Mouse (Mus musculus): Measurements from ENCODE around the gene Th. TPM values are rescaled to one million over a fixed set of nuclear protein-coding genes. Genes with fewer than 3 reads are reported as not detected.

Th gene
- polyA plus RNA-seq, 1 experiment from 2014 or later, result 1.7 TPM

- ATAC-seq (ENCODE audit: low read depth), result no peak
- WGBS, result 58% methylated on average over 2 of the region's 2 CpGs
- Histone ChIP-seq H3K36me3 (ENCODE audit: control insufficient read depth, insufficient read depth, low read length) (no peaks in the 10 kb centered on the region), H3K4me1 (ENCODE audit: control insufficient read depth, insufficient read depth, low read length) (no peaks in the 10 kb centered on the region), H3K4me2 (ENCODE audit: low read depth, low read length) (no peak overlapping the region), H3K4me3 (ENCODE audit: low read depth, low read length) (no peak overlapping the region), H3K9ac (replicated peaks; ENCODE audit: low read depth, low read length) (no peak overlapping the region), H3K27ac (ENCODE audit: low read depth, low read length) (no peak overlapping the region), H3K9me3 (ENCODE audit: control insufficient read depth, low read length) (no peaks in the 10 kb centered on the region), H3K27me3 (ENCODE audit: control insufficient read depth, insufficient read depth, low read length) (no peaks in the 10 kb centered on the region)
Observed at GRCm38 (mm10) chr7:142909622-142910021, 21.3 kb downstream of the Th start.

DNA sequence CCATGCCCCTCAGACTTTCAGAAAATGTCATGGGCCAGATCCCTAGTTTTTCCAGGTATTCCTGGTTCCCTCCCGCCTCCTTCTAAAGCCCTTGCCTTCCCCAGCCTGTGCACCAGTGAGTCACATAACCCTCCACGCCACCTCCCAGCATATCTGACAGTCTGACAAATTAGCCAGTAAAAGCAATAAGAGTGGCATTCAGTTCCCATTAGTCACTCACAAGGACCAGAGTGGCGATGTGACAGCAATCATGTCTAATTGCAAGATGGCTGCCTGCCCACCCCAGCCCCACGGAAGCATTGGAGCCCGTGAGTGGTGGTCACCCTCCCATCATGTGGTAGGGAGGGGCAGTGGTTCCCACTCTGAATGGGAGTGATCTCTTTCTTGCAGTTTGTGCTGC is 25.3 kb downstream of the Th start:
- Histone ChIP-seq H3K27ac (ENCODE audit: low read depth, low read length) (0 out of 2 replicates have a peak overlapping the region, but pooled peaks have one; percentile 18), H3K4me1 (ENCODE audit: control insufficient read depth, insufficient read depth, low read length) (peaks cover 4% of the 10 kb centered on the region; the same call in 1 of the 2 replicates), H3K4me2 (ENCODE audit: low read depth, low read length) (no peak overlapping the region), H3K9ac (replicated peaks; ENCODE audit: low read depth, low read length) (no peak overlapping the region), H3K9me3 (ENCODE audit: control insufficient read depth, low read length) (no peaks in the 10 kb centered on the region), H3K4me3 (ENCODE audit: low read depth, low read length) (no peak overlapping the region), H3K36me3 (ENCODE audit: control insufficient read depth, insufficient read depth, low read length) (no peaks in the 10 kb centered on the region), H3K27me3 (ENCODE audit: control insufficient read depth, insufficient read depth, low read length) (no peaks in the 10 kb centered on the region)
- peak; percentile 6; the same call in 1 of the 2 replicates for ATAC-seq (ENCODE audit: low read depth)
- whole genome bisulfite sequencing, result 43% methylated on average over 5 of the region's 5 CpGs

- no peaks in the 10 kb centered on the region for H3K27me3 ChIP-seq (ENCODE audit: control insufficient read depth, insufficient read depth, low read length)
- H3K4me2 ChIP-seq (ENCODE audit: low read depth, low read length), result no peak overlapping the region
- ATAC-seq (ENCODE audit: low read depth), result no peak
- no peaks in the 10 kb centered on the region for H3K9me3 ChIP-seq (ENCODE audit: control insufficient read depth, low read length)
- H3K9ac ChIP-seq (replicated peaks; ENCODE audit: low read depth, low read length), result no peak overlapping the region
- WGBS, result 22% methylated on average over 7 of the region's 7 CpGs
- H3K4me3 ChIP-seq (ENCODE audit: low read depth, low read length), result no peak overlapping the region
- H3K4me1 ChIP-seq (ENCODE audit: control insufficient read depth, insufficient read depth, low read length), result peaks cover 4% of the 10 kb centered on the region; the same call in 1 of the 2 replicates
- H3K36me3 ChIP-seq (ENCODE audit: control insufficient read depth, insufficient read depth, low read length), result no peaks in the 10 kb centered on the region
- H3K27ac ChIP-seq (ENCODE audit: low read depth, low read length), result no peak overlapping the region
Observed at GRCm38 (mm10) chr7:142904331-142904730, 26.6 kb downstream of the Th start.

DNA sequence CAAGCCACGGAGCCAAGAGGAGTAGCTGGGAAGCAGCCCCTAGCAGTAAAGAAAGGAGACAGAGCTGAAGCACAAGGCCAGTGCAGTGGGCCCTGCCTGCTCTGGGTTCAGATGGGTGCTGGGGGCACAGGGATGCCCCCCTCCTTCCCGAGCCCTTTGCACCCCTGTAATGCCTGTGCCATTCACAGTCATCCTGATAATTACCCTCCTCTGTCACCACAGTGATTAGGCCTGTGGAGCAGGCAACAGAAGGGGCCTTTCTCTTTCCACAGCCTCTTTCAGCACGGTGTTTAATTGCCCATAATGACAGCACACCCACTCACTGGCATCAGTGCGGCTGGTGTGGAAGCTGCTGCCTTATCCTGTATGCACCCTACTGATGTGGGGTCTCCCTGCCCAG is 28.0 kb downstream of the Th start:
- WGBS, result 9% methylated on average over 4 of the region's 4 CpGs
- Histone ChIP-seq H3K36me3 (ENCODE audit: control insufficient read depth, insufficient read depth, low read length) (no peaks in the 10 kb centered on the region), H3K27me3 (ENCODE audit: control insufficient read depth, insufficient read depth, low read length) (no peaks in the 10 kb centered on the region), H3K9me3 (ENCODE audit: control insufficient read depth, low read length) (no peaks in the 10 kb centered on the region), H3K27ac (ENCODE audit: low read depth, low read length) (peak overlapping the region; percentile 68), H3K4me3 (ENCODE audit: low read depth, low read length) (no peak overlapping the region), H3K4me2 (ENCODE audit: low read depth, low read length) (no peak overlapping the region), H3K4me1 (ENCODE audit: control insufficient read depth, insufficient read depth, low read length) (peaks cover 4% of the 10 kb centered on the region; the same call in 1 of the 2 replicates), H3K9ac (replicated peaks; ENCODE audit: low read depth, low read length) (no peak overlapping the region)
- ATAC-seq (ENCODE audit: low read depth), result peak; percentile 80; the same call in 1 of the 2 replicates

DNA sequence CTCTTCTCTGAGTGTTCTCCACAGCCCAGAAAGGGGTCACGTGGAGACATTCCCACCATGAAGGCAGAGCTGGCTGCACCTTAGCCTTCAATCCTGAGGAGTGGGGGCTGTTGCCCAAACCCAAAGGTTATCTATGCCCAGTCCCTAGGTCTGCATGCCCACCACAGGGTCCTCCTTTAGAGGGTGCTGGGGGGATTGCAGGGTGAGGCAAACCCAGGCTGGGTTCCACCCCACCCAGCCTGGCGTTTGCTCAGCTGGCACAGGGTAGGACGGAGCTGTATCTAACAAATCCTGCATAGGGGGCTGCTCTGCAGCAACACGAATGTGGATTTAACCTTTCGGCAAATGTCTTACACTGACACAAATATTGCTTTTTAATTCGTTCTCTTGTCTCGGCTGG is 29.2 kb downstream of the Th start:
- H3K4me1 ChIP-seq (ENCODE audit: control insufficient read depth, insufficient read depth, low read length), result peaks cover 4% of the 10 kb centered on the region; the same call in 1 of the 2 replicates
- H3K9ac ChIP-seq (replicated peaks; ENCODE audit: low read depth, low read length), result no peak overlapping the region
- 64% methylated on average over 7 of the region's 7 CpGs for WGBS
- no peak overlapping the region for H3K4me2 ChIP-seq (ENCODE audit: low read depth, low read length)
- H3K27ac ChIP-seq (ENCODE audit: low read depth, low read length), result no peak overlapping the region
- H3K4me3 ChIP-seq (ENCODE audit: low read depth, low read length), result no peak overlapping the region
- no peaks in the 10 kb centered on the region for H3K9me3 ChIP-seq (ENCODE audit: control insufficient read depth, low read length)
- no peaks in the 10 kb centered on the region for H3K36me3 ChIP-seq (ENCODE audit: control insufficient read depth, insufficient read depth, low read length)
- no peaks in the 10 kb centered on the region for H3K27me3 ChIP-seq (ENCODE audit: control insufficient read depth, insufficient read depth, low read length)
- ATAC-seq (ENCODE audit: low read depth), result no peak

DNA sequence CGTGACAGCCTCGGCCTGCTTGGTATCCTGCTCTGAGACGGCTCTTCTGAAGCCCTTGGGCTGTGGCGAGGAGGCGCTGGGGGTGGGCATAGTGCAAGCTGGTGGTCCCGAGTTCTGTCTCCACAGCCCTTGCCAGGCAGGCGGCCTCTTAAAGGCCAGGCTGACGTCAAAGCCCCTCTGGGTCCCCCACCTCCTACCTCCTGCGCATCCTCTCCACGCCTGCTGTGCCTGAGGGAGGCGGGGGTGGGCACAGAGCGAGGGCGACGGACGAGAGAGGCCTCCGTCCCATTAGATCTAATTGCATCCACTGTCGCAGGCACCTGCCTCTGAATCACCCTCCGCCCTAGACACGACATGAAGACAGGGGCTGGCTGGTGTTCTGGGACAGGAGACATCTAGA is 31.1 kb downstream of the Th start:
- no peak for ATAC-seq (ENCODE audit: low read depth)
- WGBS, result 32% methylated on average over 19 of the region's 19 CpGs
- no peak overlapping the region for H3K27ac ChIP-seq (ENCODE audit: low read depth, low read length)
- peaks cover 4% of the 10 kb centered on the region; the same call in 1 of the 2 replicates for H3K4me1 ChIP-seq (ENCODE audit: control insufficient read depth, insufficient read depth, low read length)
- H3K36me3 ChIP-seq (ENCODE audit: control insufficient read depth, insufficient read depth, low read length), result no peaks in the 10 kb centered on the region
- H3K9ac ChIP-seq (replicated peaks; ENCODE audit: low read depth, low read length), result no peak overlapping the region; the same call in 1 of the 2 replicates
- H3K27me3 ChIP-seq (ENCODE audit: control insufficient read depth, insufficient read depth, low read length), result no peaks in the 10 kb centered on the region
- no peak overlapping the region for H3K4me2 ChIP-seq (ENCODE audit: low read depth, low read length)
- H3K9me3 ChIP-seq (ENCODE audit: control insufficient read depth, low read length), result no peaks in the 10 kb centered on the region
- H3K4me3 ChIP-seq (ENCODE audit: low read depth, low read length), result no peak overlapping the region

- 63% methylated on average over 1 of the region's 1 CpGs for WGBS
Observed at GRCm38 (mm10) chr7:142897471-142897870, 33.5 kb downstream of the Th start.

GRCm38 (mm10) chr7:142895901-142896665 is 34.8 kb downstream of the Th start:
- no peak for ATAC-seq (ENCODE audit: low read depth)
- no peak overlapping the region for H3K27ac ChIP-seq (ENCODE audit: low read depth, low read length)
- no peak overlapping the region for H3K9ac ChIP-seq (replicated peaks; ENCODE audit: low read depth, low read length)
- 77% methylated on average over 10 of the region's 10 CpGs for WGBS
- no peaks in the 10 kb centered on the region for H3K27me3 ChIP-seq (ENCODE audit: control insufficient read depth, insufficient read depth, low read length)
- no peaks in the 10 kb centered on the region for H3K36me3 ChIP-seq (ENCODE audit: control insufficient read depth, insufficient read depth, low read length)
- H3K4me3 ChIP-seq (ENCODE audit: low read depth, low read length), result no peak overlapping the region
- no peaks in the 10 kb centered on the region; the same call in 1 of the 2 replicates for H3K4me1 ChIP-seq (ENCODE audit: control insufficient read depth, insufficient read depth, low read length)
- no peak overlapping the region for H3K4me2 ChIP-seq (ENCODE audit: low read depth, low read length)
- H3K9me3 ChIP-seq (ENCODE audit: control insufficient read depth, low read length), result no peaks in the 10 kb centered on the region

More at GRCm38 (mm10) chr7:142897471-142897870, 33.5 kb downstream of the Th start:
- H3K9ac ChIP-seq (replicated peaks; ENCODE audit: low read depth, low read length), result no peak overlapping the region
- H3K36me3 ChIP-seq (ENCODE audit: control insufficient read depth, insufficient read depth, low read length), result no peaks in the 10 kb centered on the region
- H3K27ac ChIP-seq (ENCODE audit: low read depth, low read length), result no peak overlapping the region
- H3K9me3 ChIP-seq (ENCODE audit: control insufficient read depth, low read length), result no peaks in the 10 kb centered on the region
- H3K27me3 ChIP-seq (ENCODE audit: control insufficient read depth, insufficient read depth, low read length), result no peaks in the 10 kb centered on the region
- ATAC-seq (ENCODE audit: low read depth), result no peak
- no peak overlapping the region for H3K4me3 ChIP-seq (ENCODE audit: low read depth, low read length)
- peaks cover 1% of the 10 kb centered on the region; the same call in 1 of the 2 replicates for H3K4me1 ChIP-seq (ENCODE audit: control insufficient read depth, insufficient read depth, low read length)
- no peak overlapping the region for H3K4me2 ChIP-seq (ENCODE audit: low read depth, low read length)

GRCm38 (mm10) chr7:142895223-142895840 is 35.6 kb downstream of the Th start:
- no peaks in the 10 kb centered on the region; the same call in 1 of the 2 replicates for H3K4me1 ChIP-seq (ENCODE audit: control insufficient read depth, insufficient read depth, low read length)
- no peaks in the 10 kb centered on the region for H3K27me3 ChIP-seq (ENCODE audit: control insufficient read depth, insufficient read depth, low read length)
- no peak overlapping the region for H3K9ac ChIP-seq (replicated peaks; ENCODE audit: low read depth, low read length)
- ATAC-seq (ENCODE audit: low read depth), result no peak
- H3K4me3 ChIP-seq (ENCODE audit: low read depth, low read length), result no peak overlapping the region
- no peaks in the 10 kb centered on the region for H3K36me3 ChIP-seq (ENCODE audit: control insufficient read depth, insufficient read depth, low read length)
- 83% methylated on average over 18 of the region's 18 CpGs for WGBS
- no peaks in the 10 kb centered on the region for H3K9me3 ChIP-seq (ENCODE audit: control insufficient read depth, low read length)
- no peak overlapping the region for H3K4me2 ChIP-seq (ENCODE audit: low read depth, low read length)
- H3K27ac ChIP-seq (ENCODE audit: low read depth, low read length), result no peak overlapping the region
